Mouse (Mus musculus) intestine, embryonic 14.5 days (tissue): ENCODE results near the gene Gm6993. TPM values are rescaled to one million over a fixed set of nuclear protein-coding genes. Genes with fewer than 3 reads are reported as not detected.

ENCODE experiments used
- ATAC-seq: fragments of 200-750 bp; cut with Nextera tagmentation; replicated peaks from 2 replicates; pipeline ENCODE4 v1.8.0; 2017; ENCODE audit warnings: low read depth, moderate number of reproducible peaks, moderate TSS enrichment, moderate library complexity; ENCODE audit not compliant: low FRiP score, low TSS enrichment
- DNase-seq: peaks from one replicate; pipeline ENCODE4 v3.0.0-alpha.2; 2018; ENCODE audit warnings: low spot score
- H3K27ac ChIP-seq: fragments of 300-500 bp; sonication (generic); 2 replicates; pipeline ENCODE4 v1.5.1; 2014; ENCODE audit warnings: low read depth, mild to moderate bottlenecking, control low read depth
- H3K27me3 ChIP-seq: fragments of 300-500 bp; sonication (generic); replicated peaks from 2 replicates; pipeline ENCODE4 v1.6.1; 2014; ENCODE audit warnings: low read length, control low read depth; ENCODE audit not compliant: control insufficient read depth, insufficient read depth
- H3K36me3 ChIP-seq: fragments of 300-500 bp; sonication (generic); 2 replicates; pipeline ENCODE4 v1.6.1; 2014; ENCODE audit warnings: low read length, control low read depth; ENCODE audit not compliant: control insufficient read depth, insufficient read depth
- H3K4me1 ChIP-seq: fragments of 300-500 bp; sonication (generic); replicated peaks from 2 replicates; pipeline ENCODE4 v1.6.1; 2014; ENCODE audit warnings: low read length, control low read depth, mixed read lengths; ENCODE audit not compliant: control insufficient read depth, insufficient read depth
- H3K4me2 ChIP-seq: fragments of 300-500 bp; sonication (generic); 2 replicates; pipeline ENCODE4 v1.6.1; 2014; ENCODE audit warnings: low read length
- H3K4me3 ChIP-seq: fragments of 300-500 bp; sonication (generic); 2 replicates; pipeline ENCODE4 v1.5.1; 2014; ENCODE audit warnings: low read depth, low read length, control low read depth, mixed read lengths
- H3K9ac ChIP-seq: fragments of 300-500 bp; sonication (generic); 2 replicates; pipeline ENCODE4 v1.6.1; 2014; ENCODE audit warnings: mild to moderate bottlenecking, low read length
- H3K9me3 ChIP-seq: fragments of 300-500 bp; sonication (generic); 2 replicates; pipeline ENCODE4 v1.6.1; 2016; ENCODE audit warnings: low read length, control low read depth; ENCODE audit not compliant: control insufficient read depth
- WGBS: fragments of 180-500 bp; shearing (Covaris S2); extraction: QIAGEN DNeasy Blood & Tissue Kit; methylation state at CpG from one replicate; pipeline ENCODE4 v1.1.7; 2014; 5-methylcytosine and 5-hydroxymethylcytosine counted together
- polyA plus RNA-seq: library from polyadenylated mRNA; unstranded; fragments of >200 nt; fragmentation: Nextera tagmentation; extraction: Ambion mirVana; gene quantifications from 2 replicates; pipeline ENCODE4 v1.2.1, GENCODE M21; 2014

The Gm6993 gene
- polyA plus RNA-seq, 1 experiment from 2014 or later, result not detected

DNA sequence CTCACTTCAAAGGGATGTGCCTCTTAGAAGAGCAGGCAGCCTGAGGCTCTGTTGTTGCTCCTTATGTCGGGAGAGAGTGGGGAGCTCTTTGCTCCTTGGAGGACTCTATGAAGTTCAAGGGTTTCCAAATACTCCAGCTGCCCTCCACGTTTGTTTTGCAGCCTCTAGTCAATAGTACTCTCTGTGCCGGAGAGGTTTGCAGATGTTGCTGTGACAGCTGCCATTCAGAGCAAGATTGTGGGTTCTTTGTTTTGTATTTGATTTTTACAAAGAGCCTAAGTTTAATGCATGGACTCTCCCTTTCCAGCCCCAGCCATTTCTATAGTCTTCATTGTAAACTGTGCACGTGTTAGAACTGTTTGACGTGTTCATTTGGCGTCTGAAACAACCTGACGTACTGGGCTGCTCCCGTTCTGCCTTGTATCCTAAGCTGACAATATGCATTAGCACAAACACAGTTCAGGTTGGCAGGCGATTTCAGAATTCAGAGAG is 40.6 kb downstream of the Gm6993 start:
- DNase-seq (no peak), ATAC-seq (no peak)
- WGBS, result 73% methylated on average over 9 of the region's 9 CpGs
- H3K4me3 ChIP-seq, result no peak overlapping the region
- H3K9me3 ChIP-seq, result no peaks in the 10 kb centered on the region
- H3K4me2 ChIP-seq, result no peak overlapping the region
- H3K9ac ChIP-seq, result no peak overlapping the region
- H3K27me3 ChIP-seq, result no peaks in the 10 kb centered on the region
- no peak overlapping the region for H3K27ac ChIP-seq
- peaks cover 7% of the 10 kb centered on the region; the same call in 1 of the 2 replicates for H3K4me1 ChIP-seq
- H3K36me3 ChIP-seq, result peaks cover 98% of the 10 kb centered on the region

DNA sequence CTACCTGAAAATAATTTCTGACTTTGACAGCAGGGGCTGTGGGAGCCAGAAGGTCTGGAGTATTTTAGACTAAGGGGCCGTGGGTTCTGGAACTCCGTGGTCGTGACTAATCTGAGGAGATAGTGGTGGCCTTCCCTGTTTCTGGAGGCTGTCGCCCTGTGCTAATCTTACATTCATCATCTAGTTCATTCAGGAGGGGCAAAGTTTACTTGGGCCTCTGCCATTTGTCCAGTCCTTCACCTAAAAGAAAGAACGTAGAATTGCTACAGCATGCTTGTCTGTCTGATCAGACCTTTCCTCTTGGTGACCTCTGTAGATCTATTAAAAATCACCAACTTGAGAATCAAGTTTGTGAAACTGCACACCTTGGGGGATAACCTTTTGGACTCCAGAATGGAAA is 41.7 kb downstream of the Gm6993 start:
- DNase-seq (no peak), ATAC-seq (no peak)
- Histone ChIP-seq H3K27ac (no peak overlapping the region), H3K9ac (no peak overlapping the region), H3K4me2 (no peak overlapping the region), H3K4me3 (no peak overlapping the region), H3K27me3 (no peaks in the 10 kb centered on the region), H3K36me3 (peaks cover 98% of the 10 kb centered on the region), H3K9me3 (no peaks in the 10 kb centered on the region), H3K4me1 (peaks cover 5% of the 10 kb centered on the region; the same call in 1 of the 2 replicates)
- 62% methylated on average over 5 of the region's 5 CpGs for WGBS

- DNase-seq (no peak), ATAC-seq (no peak)
- Histone ChIP-seq H3K36me3 (peaks cover 98% of the 10 kb centered on the region), H3K4me2 (no peak overlapping the region), H3K9ac (no peak overlapping the region), H3K4me1 (peaks cover 5% of the 10 kb centered on the region; the same call in 1 of the 2 replicates), H3K9me3 (no peaks in the 10 kb centered on the region), H3K27me3 (no peaks in the 10 kb centered on the region), H3K4me3 (no peak overlapping the region), H3K27ac (no peak overlapping the region)
- WGBS, result 84% methylated on average over 4 of the region's 4 CpGs
Observed at GRCm38 (mm10) chr12:31283131-31283530, 42.6 kb downstream of the Gm6993 start.

- Histone ChIP-seq H3K4me3 (no peak overlapping the region), H3K4me1 (peaks cover 5% of the 10 kb centered on the region; the same call in 1 of the 2 replicates), H3K9ac (no peak overlapping the region), H3K36me3 (peaks cover 98% of the 10 kb centered on the region), H3K27ac (0 out of 2 replicates have a peak overlapping the region, but pooled peaks have one; percentile 8), H3K9me3 (peaks cover under 1% of the 10 kb centered on the region; the same call in 1 of the 2 replicates), H3K27me3 (no peaks in the 10 kb centered on the region), H3K4me2 (no peak overlapping the region)
- no peak for DNase-seq
- 61% methylated on average over 4 of the region's 4 CpGs for WGBS
- no peak for ATAC-seq
Observed at GRCm38 (mm10) chr12:31283617-31284136, 43.1 kb downstream of the Gm6993 start.

DNA sequence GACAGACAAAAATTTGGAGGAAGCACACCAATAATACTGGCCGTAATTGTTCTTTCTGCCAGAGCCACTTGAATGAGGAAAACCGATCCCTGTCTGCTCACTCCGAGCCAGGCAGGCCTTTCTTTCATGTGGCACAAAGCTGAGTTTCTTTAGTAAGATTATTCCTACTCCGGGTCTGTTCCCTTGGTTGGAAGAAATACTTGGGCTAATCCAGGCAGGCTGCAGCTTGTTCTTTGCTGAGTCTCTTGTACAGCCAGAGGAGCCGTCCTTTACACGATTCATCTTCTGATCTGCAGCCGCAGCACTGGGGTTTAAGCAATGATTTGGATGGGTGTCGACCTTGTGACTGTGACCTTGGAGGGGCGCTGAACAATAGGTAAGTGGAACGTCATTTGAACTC is 48.5 kb downstream of the Gm6993 start:
- ATAC-seq (no peak), DNase-seq (no peak)
- H3K9me3 ChIP-seq, result peaks cover 8% of the 10 kb centered on the region; the same call in 1 of the 2 replicates
- no peak overlapping the region for H3K4me2 ChIP-seq
- 95% methylated on average over 10 of the region's 10 CpGs for WGBS
- no peak overlapping the region for H3K27ac ChIP-seq
- no peaks in the 10 kb centered on the region for H3K27me3 ChIP-seq
- H3K4me3 ChIP-seq, result no peak overlapping the region
- H3K36me3 ChIP-seq, result peaks cover 94% of the 10 kb centered on the region
- peaks cover 8% of the 10 kb centered on the region for H3K4me1 ChIP-seq
- H3K9ac ChIP-seq, result no peak overlapping the region

Other genes with a start within 250 kb of the Gm6993 start
- 4.9 and 5.1 TPM in 2 replicates for gene Fam110c, start 166.9 kb upstream of the Gm6993 start, polyA plus RNA-seq
- 96.3 and 102 TPM in 2 replicates for gene Lamb1, start 24.5 kb downstream of the Gm6993 start, polyA plus RNA-seq
- gene Dld, start 110.7 kb downstream of the Gm6993 start, polyA plus RNA-seq, result 128 and 134 TPM in 2 replicates
- 0.58 and 0.99 TPM in 2 replicates for gene Slc26a3, start 150.1 kb downstream of the Gm6993 start, polyA plus RNA-seq